Mouse (Mus musculus) heart, embryonic 14.5 days (tissue): Measurements from ENCODE around the gene Il10rb. TPM values are rescaled to one million over a fixed set of nuclear protein-coding genes. Genes with fewer than 3 reads are reported as not detected.
"Not testable (repeated sequence)": the region's sequence is repeated elsewhere in the genome, so short reads cannot be mapped to it uniquely, and the experiment has no call there.

ENCODE experiments used
- ATAC-seq: fragments of 200-750 bp; cut with Nextera tagmentation; 2 replicates; pipeline ENCODE4 v1.8.0; 2017; ENCODE audit warnings: low read depth, moderate TSS enrichment; ENCODE audit not compliant: insufficient number of reproducible peaks, insufficient read depth, low FRiP score
- H3K27ac ChIP-seq, 2 experiments: fragments of 200-500 bp in 1 of 2; fragments of 300-500 bp in 1 of 2; sonication (generic) in 1 of 2; replicated peaks in 1 of 2; 2 replicates each; pipeline ENCODE4 v1.5.1; 2012 to 2014; ENCODE audit warnings: low read depth in 2 of 2, low read length in 2 of 2, control low read depth in 1 of 2, mild to moderate bottlenecking in 1 of 2, mixed read lengths in 1 of 2; ENCODE audit not compliant: control insufficient read depth in 1 of 2, insufficient read depth in 1 of 2
- H3K27me3 ChIP-seq: fragments of 300-500 bp; sonication (generic); 2 replicates; pipeline ENCODE4 v1.6.1; 2014; ENCODE audit warnings: mild to moderate bottlenecking, low read length, control low read depth; ENCODE audit not compliant: control insufficient read depth, insufficient read depth
- H3K36me3 ChIP-seq: fragments of 300-500 bp; sonication (generic); 2 replicates; pipeline ENCODE4 v1.6.1; 2014; ENCODE audit warnings: mild to moderate bottlenecking, control low read depth, low read length, mixed read lengths; ENCODE audit not compliant: control insufficient read depth, insufficient read depth
- H3K4me1 ChIP-seq, 2 experiments: fragments of 200-500 bp in 1 of 2; fragments of 300-500 bp in 1 of 2; sonication (generic) in 1 of 2; 2 replicates each; pipeline ENCODE4 v1.6.1; 2012 to 2014; ENCODE audit warnings: low read length in 2 of 2, control low read depth in 1 of 2, mixed read lengths in 1 of 2; ENCODE audit not compliant: control insufficient read depth in 2 of 2, insufficient read depth in 2 of 2
- H3K4me2 ChIP-seq: fragments of 300-500 bp; sonication (generic); 2 replicates; pipeline ENCODE4 v1.6.1; 2014; ENCODE audit warnings: mild to moderate bottlenecking, low read length
- H3K4me3 ChIP-seq, 2 experiments: fragments of 200-500 bp in 1 of 2; fragments of 300-500 bp in 1 of 2; sonication (generic) in 1 of 2; 2 replicates each; pipeline ENCODE4 v1.5.1; 2012 to 2014; ENCODE audit warnings: low read length in 2 of 2, mild to moderate bottlenecking in 2 of 2, control low read depth in 1 of 2, low read depth in 1 of 2, moderate library complexity in 1 of 2; ENCODE audit not compliant: control insufficient read depth in 1 of 2, insufficient read depth in 1 of 2
- H3K9ac ChIP-seq: fragments of 300-500 bp; sonication (generic); 2 replicates; pipeline ENCODE4 v1.6.1; 2014; ENCODE audit warnings: mild to moderate bottlenecking, low read length
- H3K9me3 ChIP-seq: fragments of 300-500 bp; sonication (generic); 2 replicates; pipeline ENCODE4 v1.6.1; 2016; ENCODE audit warnings: low read length, control low read depth; ENCODE audit not compliant: control insufficient read depth
- WGBS: fragments of 180-500 bp; shearing (Covaris S2); extraction: QIAGEN DNeasy Blood & Tissue Kit; methylation state at CpG from one replicate; pipeline ENCODE4 v1.1.7; 2014; 5-methylcytosine and 5-hydroxymethylcytosine counted together
- polyA plus RNA-seq: library from polyadenylated mRNA; unstranded; fragments of >200 nt; fragmentation: Nextera tagmentation; extraction: Ambion mirVana; gene quantifications from 2 replicates; pipeline ENCODE4 v1.2.1, GENCODE M21; 2014

Gene Il10rb
- polyA plus RNA-seq, 1 experiment from 2014 or later, result 59.2 TPM

DNA sequence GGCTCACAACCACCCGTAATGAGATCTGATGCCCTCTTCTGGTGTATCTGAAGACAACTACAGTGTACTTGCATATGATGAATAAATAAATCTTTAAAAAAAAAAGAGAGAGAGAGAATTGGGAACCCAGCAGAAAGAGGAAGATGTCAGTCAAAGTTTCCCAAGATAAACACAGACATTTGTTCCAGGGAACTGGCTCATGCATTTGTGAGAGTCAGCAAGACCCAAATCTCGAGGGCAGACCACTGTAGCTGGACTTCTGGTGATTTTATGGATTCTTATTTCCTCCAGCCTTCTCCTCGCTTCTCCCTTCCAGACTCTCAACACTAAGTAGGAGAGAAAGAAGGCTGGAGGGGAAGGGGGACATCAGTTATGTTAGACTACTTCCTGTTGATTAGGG lies 32.1 kb downstream of the Il10rb start:
- Histone ChIP-seq H3K4me1 (peaks cover 5 to 14% of the 10 kb centered on the region in 2 experiments), H3K9ac (no peak overlapping the region), H3K27ac (no peak overlapping the region), H3K9me3 (no peaks in the 10 kb centered on the region), H3K36me3 (no peaks in the 10 kb centered on the region), H3K27me3 (no peaks in the 10 kb centered on the region), H3K4me2 (no peak overlapping the region), H3K4me3 (no peak overlapping the region)
- no peak for ATAC-seq
- WGBS, result 82% methylated on average over 3 of the region's 3 CpGs

DNA sequence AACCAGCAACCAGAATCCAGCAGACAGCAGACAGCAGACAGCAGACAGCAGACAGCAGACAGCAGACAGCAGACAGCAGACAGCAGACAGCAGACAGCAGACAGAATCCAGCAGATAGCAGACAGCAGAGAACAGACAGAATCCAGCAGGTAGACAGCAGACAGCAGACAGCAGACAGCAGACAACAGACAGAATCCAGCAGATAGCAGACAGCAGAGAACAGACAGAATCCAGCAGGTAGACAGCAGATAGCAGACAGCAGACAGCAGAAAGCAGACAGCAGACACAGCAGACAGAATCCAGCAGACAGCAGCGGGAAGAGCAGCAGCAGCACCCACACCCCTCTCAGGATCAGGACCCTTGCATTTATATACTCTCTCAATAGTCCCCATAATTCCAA lies 32.6 kb downstream of the Il10rb start:
- 78% methylated on average over 1 of the region's 1 CpGs for WGBS
- H3K4me3 ChIP-seq, H3K27me3 ChIP-seq, H3K36me3 ChIP-seq, ATAC-seq, H3K9me3 ChIP-seq, H3K4me2 ChIP-seq, H3K9ac ChIP-seq, H3K27ac ChIP-seq: not testable (repeated sequence)
- peaks cover 3 to 12% of the 10 kb centered on the region in 2 experiments for H3K4me1 ChIP-seq

DNA sequence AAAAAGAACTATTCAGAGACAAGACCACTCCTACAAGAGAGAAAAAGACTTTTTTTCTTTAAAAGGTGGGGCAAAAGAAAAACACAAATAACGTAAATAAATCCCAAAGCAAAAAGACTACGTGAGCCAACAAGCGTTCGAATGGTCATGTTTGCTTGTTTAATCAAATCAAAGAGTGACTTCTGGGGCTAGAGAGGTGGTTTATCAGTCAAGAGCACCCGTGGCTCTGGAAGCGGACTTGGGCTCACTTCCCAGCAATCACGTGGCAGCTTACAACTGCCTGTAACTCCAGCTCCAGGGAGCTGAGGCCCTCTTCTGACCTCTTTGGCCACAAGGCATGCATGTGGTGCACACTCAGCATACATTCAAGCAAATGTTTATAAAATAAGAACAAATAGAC lies 35.4 kb downstream of the Il10rb start:
- Histone ChIP-seq H3K4me3 (no peak overlapping the region), H3K9me3 (no peaks in the 10 kb centered on the region), H3K4me2 (no peak overlapping the region), H3K9ac (no peak overlapping the region), H3K36me3 (no peaks in the 10 kb centered on the region), H3K4me1 (peaks cover 3 to 10% of the 10 kb centered on the region in 2 experiments), H3K27ac (no peak overlapping the region), H3K27me3 (no peaks in the 10 kb centered on the region)
- 33% methylated on average over 7 of the region's 7 CpGs for WGBS
- ATAC-seq, result no peak

DNA sequence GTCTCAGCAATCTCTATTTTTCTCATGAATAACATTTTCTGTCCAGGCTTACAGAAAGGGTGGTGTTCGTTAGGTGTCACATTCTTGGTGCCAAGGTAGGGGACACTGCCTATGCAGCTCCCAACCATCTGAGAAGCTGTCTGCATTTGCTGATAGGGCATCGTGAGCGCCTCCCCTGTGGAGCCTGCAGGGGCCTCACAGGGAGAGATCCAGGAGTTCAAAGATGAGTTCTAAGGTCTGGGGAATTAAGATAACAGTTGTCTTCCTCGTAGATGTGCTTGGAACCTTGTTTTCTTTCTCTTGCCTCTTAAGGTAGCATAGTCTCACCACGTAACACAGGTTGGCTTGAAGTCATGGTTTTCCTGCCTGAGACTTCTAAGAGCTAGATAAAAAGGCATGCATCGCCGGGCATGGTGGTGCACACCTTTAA lies 35.9 kb downstream of the Il10rb start:
- H3K9ac ChIP-seq, result no peak overlapping the region
- 66% methylated on average over 7 of the region's 7 CpGs for WGBS
- no peaks in the 10 kb centered on the region for H3K36me3 ChIP-seq
- peaks cover 3 to 11% of the 10 kb centered on the region in 2 experiments for H3K4me1 ChIP-seq
- ATAC-seq, result peak; percentile 26
- no peak overlapping the region for H3K4me3 ChIP-seq
- H3K27ac ChIP-seq, result no peak overlapping the region
- no peaks in the 10 kb centered on the region for H3K27me3 ChIP-seq
- no peak overlapping the region for H3K4me2 ChIP-seq
- H3K9me3 ChIP-seq, result no peaks in the 10 kb centered on the region

DNA sequence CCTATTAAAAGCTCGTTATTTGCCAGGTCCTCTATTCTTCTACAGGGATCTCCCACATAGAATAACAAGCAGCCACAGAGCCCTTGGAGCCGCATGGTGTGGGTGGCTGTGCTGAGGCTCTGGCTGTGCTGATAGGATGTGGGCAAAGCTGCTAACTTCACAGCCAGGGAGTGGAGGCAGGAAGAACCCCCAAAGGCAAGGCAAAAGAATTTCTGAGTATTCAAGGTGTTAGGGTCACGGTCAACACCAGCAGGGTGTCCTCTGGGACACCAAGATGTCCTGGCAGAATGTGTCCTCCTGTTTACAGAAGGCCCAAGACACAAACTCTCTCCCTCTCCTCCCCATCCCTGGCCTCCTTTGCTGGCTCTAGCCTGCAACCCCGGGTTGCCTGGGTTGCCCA lies 36.5 kb downstream of the Il10rb start:
- Histone ChIP-seq H3K4me2 (no peak overlapping the region), H3K9ac (no peak overlapping the region), H3K4me3 (no peak overlapping the region), H3K36me3 (no peaks in the 10 kb centered on the region), H3K9me3 (no peaks in the 10 kb centered on the region), H3K27me3 (no peaks in the 10 kb centered on the region), H3K4me1 (peaks cover 7 to 17% of the 10 kb centered on the region in 2 experiments), H3K27ac (no peak overlapping the region)
- WGBS, result 63% methylated on average over 4 of the region's 4 CpGs
- ATAC-seq, result no peak

DNA sequence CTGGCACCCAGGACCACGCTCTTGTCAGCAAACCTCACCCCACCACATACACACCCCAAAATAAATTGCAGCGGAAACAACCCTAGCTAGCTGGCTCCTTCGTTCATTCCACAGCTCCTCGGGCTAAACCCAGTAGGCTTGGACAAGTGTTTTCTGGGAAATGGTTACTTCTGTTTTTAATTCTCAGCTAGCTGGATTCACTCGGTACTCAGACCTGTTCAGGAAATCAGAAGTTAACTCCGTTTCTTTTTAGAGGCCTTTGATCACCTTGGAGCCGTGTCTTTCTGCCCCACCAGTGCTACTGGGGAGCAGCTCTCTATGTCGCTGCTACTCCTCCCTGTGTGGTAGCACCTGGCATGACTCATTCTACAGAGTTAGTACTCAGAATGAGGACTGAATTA lies 37.2 kb downstream of the Il10rb start:
- Histone ChIP-seq H3K4me2 (no peak overlapping the region), H3K9ac (no peak overlapping the region), H3K9me3 (no peaks in the 10 kb centered on the region), H3K27ac (no peak overlapping the region), H3K4me1 (peaks cover 9 to 17% of the 10 kb centered on the region in 2 experiments), H3K27me3 (no peaks in the 10 kb centered on the region), H3K4me3 (no peak overlapping the region), H3K36me3 (no peaks in the 10 kb centered on the region)
- ATAC-seq, result no peak
- 85% methylated on average over 8 of the region's 8 CpGs for WGBS

DNA sequence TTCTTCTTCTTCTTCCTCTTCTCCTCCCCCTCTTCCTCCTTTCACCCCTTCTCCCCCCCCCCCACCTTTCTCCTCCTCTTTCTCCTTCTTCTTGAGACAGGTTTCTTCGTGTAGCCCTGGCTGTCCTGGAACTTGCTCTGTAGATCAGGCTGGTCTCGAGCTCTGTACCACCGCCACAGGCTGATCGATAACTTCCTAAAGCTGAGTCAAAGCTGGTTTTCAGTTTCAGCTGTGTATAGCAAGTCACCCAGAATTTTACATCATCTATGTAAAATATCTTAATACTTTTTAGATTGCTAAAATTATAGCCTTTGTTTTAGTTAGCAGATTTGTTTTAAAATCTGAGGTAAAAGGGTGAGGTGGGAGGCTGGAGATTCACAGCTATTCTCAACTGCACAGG lies 38.9 kb downstream of the Il10rb start:
- 83% methylated on average over 4 of the region's 4 CpGs for WGBS
- Histone ChIP-seq H3K9me3 (no peaks in the 10 kb centered on the region), H3K27me3 (no peaks in the 10 kb centered on the region), H3K4me1 (peaks cover 9 to 17% of the 10 kb centered on the region in 2 experiments), H3K4me3 (no peak overlapping the region), H3K36me3 (no peaks in the 10 kb centered on the region), H3K27ac (no peak overlapping the region), H3K4me2 (no peak overlapping the region), H3K9ac (no peak overlapping the region)
- ATAC-seq, result no peak

DNA sequence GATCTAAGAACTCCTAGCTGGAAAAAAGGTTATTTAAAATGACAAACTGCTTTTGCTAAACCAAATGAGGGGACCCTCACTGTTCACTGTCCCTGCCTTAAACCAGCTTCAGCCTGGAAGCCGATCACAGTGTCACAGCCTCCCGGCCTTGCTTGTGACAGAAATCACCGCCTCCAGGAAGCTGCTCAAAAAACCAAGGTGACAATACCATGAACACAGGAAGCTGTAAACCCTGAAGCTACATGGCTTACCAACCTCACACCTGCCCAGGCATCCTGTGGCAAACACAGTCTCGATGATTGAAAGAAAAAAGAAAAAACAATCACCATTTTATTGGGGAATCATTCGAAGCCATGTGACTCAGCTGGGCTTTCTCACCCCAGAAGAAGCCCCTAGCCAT lies 39.6 kb downstream of the Il10rb start:
- Histone ChIP-seq H3K27ac (no peak overlapping the region), H3K36me3 (no peaks in the 10 kb centered on the region), H3K4me3 (no peak overlapping the region), H3K4me2 (no peak overlapping the region), H3K27me3 (no peaks in the 10 kb centered on the region), H3K9ac (no peak overlapping the region), H3K9me3 (no peaks in the 10 kb centered on the region), H3K4me1 (peaks cover 9 to 17% of the 10 kb centered on the region in 2 experiments)
- 75% methylated on average over 5 of the region's 5 CpGs for WGBS
- no peak for ATAC-seq
